Mouse (Mus musculus): Measurements from ENCODE around the gene Set.

Gene Set

GRCm38 (mm10) chr2:30093471-30094207 is 36.5 kb downstream of the Set start, which contains the start of gene Zdhhc12:
TSS of gene Zdhhc12 (minus strand) at chr2:30093648.
- peak; percentile 98 for DNase-seq

GRCm38 (mm10) chr2:30094208-30094588 is 37.0 kb downstream of the Set start:
- DNase-seq, result no peak

DNA sequence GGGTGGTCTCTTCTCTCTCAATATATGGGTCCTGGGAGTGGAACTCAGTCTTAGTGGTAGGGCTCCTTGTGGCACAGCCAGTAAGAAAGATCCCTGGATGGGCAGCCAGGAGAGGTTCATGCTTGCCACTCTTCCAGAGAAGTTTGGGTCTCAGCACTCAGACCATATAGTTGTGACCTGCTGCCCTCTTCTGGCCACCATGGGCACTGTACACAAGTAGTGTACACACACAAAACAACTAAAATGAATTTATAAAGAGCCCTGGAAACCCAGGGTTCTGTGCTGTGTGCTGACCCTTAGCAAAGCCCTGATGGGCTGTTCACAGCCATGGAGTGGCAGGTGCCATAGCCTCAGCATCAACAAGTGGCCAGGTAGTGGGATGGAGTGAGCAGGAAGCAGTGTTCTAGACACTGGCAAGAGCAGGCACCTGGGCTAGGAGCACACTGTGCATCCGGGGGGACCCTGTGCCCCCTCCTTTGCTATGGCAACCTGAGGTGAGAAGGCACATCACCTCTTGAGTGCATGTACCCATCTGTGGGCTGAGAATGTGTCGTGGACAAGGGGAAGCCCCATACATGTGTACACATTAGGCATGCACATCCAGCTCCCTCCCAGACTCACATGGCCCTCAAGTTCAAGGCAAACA is 38.8 kb downstream of the Set start:
- DNase-seq, result peak; percentile 71

GRCm38 (mm10) chr2:30100214-30100613 is 43.0 kb downstream of the Set start:
- no peak for DNase-seq

DNA sequence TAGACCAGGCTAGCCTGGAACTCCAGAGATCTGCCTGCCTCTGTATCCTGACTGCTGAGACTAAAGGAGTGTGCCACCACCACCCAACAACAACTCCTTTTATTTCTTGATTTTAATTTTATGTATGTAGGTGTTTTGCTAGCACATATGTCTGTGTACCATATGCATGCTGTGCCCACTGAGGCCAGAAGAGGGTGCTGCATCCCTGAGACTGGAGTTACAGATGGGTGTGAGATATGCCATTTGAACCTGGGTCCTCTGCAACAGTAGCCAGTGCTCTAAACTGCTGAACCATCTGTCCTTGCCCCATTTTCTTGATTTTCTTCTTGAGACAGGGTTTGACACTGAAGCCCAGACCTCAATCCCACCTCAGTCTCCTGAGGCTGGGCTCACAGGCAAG is 49.2 kb downstream of the Set start:
- peak; percentile 65 for DNase-seq

- DNase-seq, result no peak
These were observed 50.5 kb downstream of the Set start for GRCm38 (mm10) chr2:30107646-30108045.

- no peak for DNase-seq
These were observed 51.1 kb downstream of the Set start for GRCm38 (mm10) chr2:30108260-30108659.

DNA sequence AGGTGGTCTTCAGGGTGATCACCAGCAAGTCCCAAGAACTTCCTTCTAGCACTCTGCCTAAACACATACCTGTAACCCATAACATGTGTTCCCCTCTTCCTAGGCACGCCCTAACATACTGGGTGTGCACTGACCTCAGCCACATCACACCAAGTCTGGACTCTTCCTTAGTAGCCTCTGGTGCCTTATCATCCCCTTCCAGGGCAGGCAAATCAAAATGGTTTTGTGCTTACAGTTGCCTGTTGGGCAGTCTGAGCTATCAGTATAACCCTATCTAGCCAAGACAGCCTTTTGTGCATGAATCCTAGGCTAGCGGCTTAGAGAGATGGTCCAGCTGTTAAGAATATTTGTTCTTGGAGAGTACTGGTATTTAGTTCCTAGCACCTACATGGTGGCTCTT is 54.3 kb downstream of the Set start:
- no peak for DNase-seq

DNA sequence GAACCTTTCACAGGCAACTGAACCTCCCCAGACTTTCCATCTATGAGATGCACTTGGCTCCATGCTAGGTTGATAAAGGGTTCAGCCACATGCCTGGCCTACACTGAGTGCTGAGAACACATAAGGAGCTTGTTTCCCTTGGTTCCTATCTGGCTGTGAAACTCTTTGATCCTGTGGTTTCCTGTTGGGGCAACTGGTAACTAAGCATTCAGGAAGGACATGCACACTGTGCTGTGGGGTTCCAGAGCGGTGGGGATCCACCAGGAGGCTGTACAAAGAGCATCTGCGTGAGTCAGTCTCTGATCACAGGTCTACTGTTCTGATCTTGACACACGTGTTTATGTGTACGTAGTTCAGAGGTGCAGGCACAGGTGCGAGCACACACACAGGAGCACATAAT is 55.4 kb downstream of the Set start:
- DNase-seq, result no peak

DNA sequence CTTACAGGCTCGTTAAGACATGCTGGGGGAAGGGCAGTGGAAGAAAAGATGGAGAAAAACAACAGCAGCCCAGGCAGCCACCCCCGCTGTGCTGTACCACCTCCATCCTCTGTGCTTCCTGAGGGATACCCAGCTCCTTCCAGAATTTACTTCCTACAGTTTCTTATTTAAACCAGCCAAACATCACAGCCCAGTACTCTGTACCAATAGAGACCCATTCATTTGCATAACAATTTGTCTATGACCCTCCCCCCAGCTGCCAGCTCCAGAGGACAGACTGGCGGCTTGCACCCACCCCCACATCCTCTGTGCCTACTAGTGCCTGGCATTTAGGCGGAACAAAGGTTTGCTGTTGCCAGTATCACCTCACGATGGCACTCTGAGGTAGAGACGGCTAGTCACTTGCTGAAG is 62.5 kb downstream of the Set start:
- DNase-seq, result no peak

DNA sequence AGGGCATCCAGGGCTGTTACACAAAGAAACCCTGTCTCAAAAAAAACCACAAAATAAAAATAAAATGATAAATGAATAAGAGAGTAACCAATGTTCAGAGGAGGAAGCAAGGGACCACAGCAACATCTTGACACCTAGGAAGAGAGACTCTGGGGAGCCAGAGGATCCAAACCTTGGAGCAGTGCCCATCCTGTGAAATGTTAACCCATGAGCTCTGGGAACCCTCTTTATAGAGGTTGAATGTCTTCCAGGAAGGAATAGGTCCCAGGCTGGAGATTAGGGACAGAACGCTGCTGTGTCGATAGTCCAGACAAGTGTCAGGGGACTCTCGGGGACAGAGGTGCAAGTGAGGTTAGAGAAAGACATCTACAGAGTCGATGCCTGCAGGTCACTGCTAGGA is 63.1 kb downstream of the Set start:
- peak; percentile 70 for DNase-seq
